Mouse (Mus musculus): ENCODE results near the gene Gm7029. TPM values are rescaled to one million over a fixed set of nuclear protein-coding genes. Genes with fewer than 3 reads are reported as not detected.

Gene Gm7029
- polyA plus RNA-seq, 1 experiment: not detected

DNA sequence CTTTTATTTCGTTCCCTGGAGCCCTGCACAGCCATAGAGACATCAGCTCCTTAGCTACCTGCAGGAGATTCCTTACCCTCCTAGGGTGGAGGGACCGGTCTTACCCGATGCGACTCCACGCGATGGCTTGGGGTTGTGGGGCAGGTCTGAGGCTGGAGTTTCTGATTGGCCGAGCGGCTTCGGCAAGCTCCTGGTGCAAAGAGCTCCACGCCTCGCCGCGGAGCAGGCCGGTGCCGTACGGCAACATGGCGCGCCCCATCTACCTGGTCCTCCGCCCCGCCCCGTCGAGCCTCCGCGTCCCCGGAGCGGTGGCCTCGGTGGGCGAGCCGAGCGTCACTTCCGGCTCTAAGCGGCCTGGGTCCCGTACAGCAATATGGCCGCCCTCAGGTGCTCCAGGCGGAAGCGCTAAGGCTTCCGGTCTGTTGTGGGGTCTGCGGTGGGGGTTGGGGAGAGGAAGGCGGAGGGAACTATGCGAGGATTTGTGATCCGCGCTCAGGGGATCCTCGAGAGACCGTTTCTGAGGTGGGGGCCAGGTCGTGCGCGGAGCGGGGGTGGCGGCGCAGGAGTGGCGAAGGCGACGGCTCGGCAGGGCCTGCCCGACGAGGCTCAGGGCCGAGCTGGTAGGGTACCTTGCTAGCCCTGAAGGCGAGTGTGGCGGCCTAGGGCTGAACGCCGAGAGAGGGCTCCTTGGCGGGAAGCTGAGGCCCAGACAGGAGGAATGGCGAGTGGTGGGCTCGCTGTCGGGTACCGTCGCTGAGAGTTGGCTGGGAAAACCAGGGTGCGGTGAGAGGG lies 35.6 kb downstream of the Gm7029 start, which contains the start of gene Daxx:
TSS of gene Daxx (plus strand) at position 338 of the 792 bp plus-strand sequence.
- no peaks in the 10 kb centered on the region; the same call in 1 of the 2 replicates for H3K4me1 ChIP-seq (ENCODE audit: control insufficient read depth, insufficient read depth, low read length)
- under 1% methylated on average over 68 of the region's 68 CpGs for WGBS
- TF ChIP-seq CTCF (IDR thresholded peaks at IDR 0.05; ENCODE audit: control insufficient read depth, insufficient read depth, low read length) (no peak), POLR2A (IDR thresholded peaks at IDR 0.05; ENCODE audit: borderline replicate concordance, control insufficient read depth, low read depth, low read length) (peak; percentile 32; the same call in 1 of the 2 replicates)

DNA sequence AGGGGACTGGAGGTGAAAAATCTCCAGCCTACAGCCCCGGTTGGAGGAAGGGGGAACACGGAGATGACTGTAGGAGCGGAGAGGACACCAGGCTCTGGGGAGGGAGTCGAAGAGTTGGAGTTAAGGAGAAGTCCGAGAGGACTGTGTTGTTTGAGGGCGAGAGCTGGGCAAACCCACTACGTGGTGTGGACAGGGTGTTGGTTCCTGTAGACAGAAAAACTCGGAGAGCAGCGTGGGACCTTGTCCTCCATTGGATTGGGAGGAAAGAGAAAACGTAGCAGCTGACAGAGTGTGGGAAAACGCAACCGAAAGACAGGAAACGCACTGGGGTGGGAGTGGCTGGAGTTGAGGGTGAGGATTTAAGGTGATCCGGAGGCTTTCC lies 36.2 kb downstream of the Gm7029 start:
- TF ChIP-seq POLR2A (IDR thresholded peaks at IDR 0.05; ENCODE audit: borderline replicate concordance, control insufficient read depth, low read depth, low read length): no peak
- no peak for TF ChIP-seq CTCF (IDR thresholded peaks at IDR 0.05; ENCODE audit: control insufficient read depth, insufficient read depth, low read length)
- Histone ChIP-seq H3K27ac (ENCODE audit: control insufficient read depth, insufficient read depth, low read depth, low read length, poor library complexity) (peak overlapping the region; percentile 91), H3K4me1 (ENCODE audit: control insufficient read depth, insufficient read depth, low read length) (no peaks in the 10 kb centered on the region; the same call in 1 of the 2 replicates), H3K4me3 (replicated peaks; ENCODE audit: control insufficient read depth, low read depth, low read length) (peak overlapping the region; percentile 79)
- WGBS: under 1% methylated on average over 14 of the region's 14 CpGs

More for the DNA sequence above, 35.6 kb downstream of the Gm7029 start, which contains the start of gene Daxx:
- Histone ChIP-seq H3K27ac (ENCODE audit: control insufficient read depth, insufficient read depth, low read depth, low read length, poor library complexity) (peak within 1 kb of the TSS; percentile 91), H3K4me3 (replicated peaks; ENCODE audit: control insufficient read depth, low read depth, low read length) (peak within 1 kb of the TSS; percentile 79)

DNA sequence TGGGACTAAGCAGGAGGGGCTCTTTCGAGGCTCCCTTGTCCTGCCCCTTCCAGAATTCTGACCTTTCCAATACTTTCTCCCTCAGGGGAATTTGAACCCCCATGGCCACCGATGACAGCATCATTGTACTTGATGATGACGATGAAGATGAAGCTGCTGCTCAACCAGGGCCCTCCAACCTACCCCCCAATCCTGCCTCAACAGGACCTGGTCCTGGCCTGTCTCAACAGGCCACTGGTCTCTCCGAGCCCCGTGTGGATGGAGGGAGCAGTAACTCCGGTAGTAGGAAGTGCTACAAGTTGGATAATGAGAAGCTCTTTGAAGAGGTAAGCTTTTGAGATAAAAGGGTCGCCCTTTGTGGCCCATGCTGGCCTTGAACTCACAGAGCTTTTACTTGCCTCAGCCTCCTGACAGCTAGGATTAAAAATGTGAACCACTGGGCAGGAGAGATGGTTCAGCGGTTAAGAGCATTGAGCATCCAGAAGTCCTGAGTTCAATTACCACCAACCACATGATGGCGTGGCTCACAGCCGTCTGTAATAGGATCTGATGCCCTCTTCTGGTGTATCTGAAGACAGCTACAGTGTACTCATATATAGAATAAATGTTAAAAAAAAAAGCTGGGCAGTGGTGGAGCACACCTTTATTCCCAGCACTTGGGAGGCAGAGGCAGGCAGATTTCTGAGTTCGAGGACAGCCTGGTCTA lies 36.9 kb downstream of the Gm7029 start:
- Histone ChIP-seq H3K4me1 (ENCODE audit: control insufficient read depth, insufficient read depth, low read length) (peaks cover 2% of the 10 kb centered on the region), H3K4me3 (replicated peaks; ENCODE audit: control insufficient read depth, low read depth, low read length) (peak overlapping the region; percentile 79), H3K27ac (ENCODE audit: control insufficient read depth, insufficient read depth, low read depth, low read length, poor library complexity) (peak overlapping the region; percentile 91)
- 39% methylated on average over 11 of the region's 11 CpGs for WGBS
- TF ChIP-seq POLR2A (IDR thresholded peaks at IDR 0.05; ENCODE audit: borderline replicate concordance, control insufficient read depth, low read depth, low read length) (no peak), CTCF (IDR thresholded peaks at IDR 0.05; ENCODE audit: control insufficient read depth, insufficient read depth, low read length) (no peak)

DNA sequence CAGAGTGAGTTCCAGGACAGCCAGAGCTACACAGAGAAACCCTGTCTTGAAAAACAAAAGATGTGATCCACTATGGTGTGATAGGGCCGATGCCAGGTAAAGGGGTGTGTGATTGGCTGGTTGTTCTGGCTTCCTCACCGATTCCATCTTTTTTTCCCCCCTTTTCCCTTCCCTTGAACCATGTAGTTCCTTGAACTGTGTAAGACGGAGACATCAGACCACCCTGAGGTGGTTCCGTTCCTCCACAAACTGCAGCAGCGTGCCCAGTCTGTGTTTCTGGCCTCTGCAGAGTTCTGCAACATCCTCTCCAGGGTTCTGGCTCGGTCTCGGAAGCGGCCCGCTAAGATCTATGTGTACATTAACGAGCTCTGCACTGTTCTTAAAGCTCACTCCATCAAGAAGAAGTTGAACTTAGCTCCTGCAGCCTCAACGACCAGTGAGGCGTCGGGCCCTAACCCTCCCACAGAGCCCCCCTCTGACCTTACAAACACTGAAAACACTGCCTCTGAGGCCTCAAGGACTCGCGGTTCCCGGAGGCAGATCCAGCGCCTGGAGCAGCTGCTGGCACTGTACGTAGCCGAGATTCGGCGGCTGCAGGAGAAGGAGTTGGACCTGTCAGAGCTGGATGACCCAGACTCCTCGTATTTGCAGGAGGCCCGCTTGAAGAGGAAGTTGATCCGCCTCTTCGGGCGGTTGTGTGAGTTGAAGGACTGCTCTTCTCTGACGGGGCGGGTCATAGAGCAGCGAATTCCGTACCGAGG lies 37.6 kb downstream of the Gm7029 start:
- no peak overlapping the region for H3K4me3 ChIP-seq (replicated peaks; ENCODE audit: control insufficient read depth, low read depth, low read length)
- H3K4me1 ChIP-seq (ENCODE audit: control insufficient read depth, insufficient read depth, low read length): peaks cover 2% of the 10 kb centered on the region
- TF ChIP-seq CTCF (IDR thresholded peaks at IDR 0.05; ENCODE audit: control insufficient read depth, insufficient read depth, low read length): no peak
- TF ChIP-seq POLR2A (IDR thresholded peaks at IDR 0.05; ENCODE audit: borderline replicate concordance, control insufficient read depth, low read depth, low read length): no peak
- H3K27ac ChIP-seq (ENCODE audit: control insufficient read depth, insufficient read depth, low read depth, low read length, poor library complexity): no peak overlapping the region
- WGBS: 88% methylated on average over 31 of the region's 31 CpGs

DNA sequence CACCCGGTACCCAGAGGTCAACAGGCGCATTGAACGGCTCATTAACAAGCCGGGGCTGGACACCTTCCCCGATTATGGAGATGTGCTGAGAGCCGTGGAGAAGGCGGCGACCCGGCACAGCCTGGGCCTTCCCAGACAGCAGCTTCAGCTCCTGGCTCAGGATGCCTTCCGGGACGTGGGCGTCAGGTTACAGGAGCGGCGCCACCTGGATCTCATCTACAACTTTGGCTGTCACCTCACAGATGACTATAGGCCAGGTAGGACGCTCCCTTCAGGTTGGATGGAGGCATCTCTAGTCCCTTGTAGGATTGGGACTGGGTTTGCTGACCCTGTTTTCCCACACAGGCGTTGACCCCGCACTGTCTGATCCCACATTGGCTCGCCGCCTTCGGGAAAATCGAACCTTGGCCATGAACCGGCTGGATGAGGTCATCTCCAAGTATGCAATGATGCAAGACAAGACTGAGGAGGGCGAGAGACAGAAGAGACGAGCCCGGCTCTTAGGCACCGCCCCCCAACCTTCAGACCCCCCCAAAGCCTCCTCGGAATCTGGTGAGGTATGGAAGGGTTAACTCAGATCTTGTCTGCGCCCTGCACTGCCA lies 38.3 kb downstream of the Gm7029 start:
- Histone ChIP-seq H3K27ac (ENCODE audit: control insufficient read depth, insufficient read depth, low read depth, low read length, poor library complexity) (no peak overlapping the region), H3K4me3 (replicated peaks; ENCODE audit: control insufficient read depth, low read depth, low read length) (no peak overlapping the region), H3K4me1 (ENCODE audit: control insufficient read depth, insufficient read depth, low read length) (peaks cover 3% of the 10 kb centered on the region)
- WGBS: 91% methylated on average over 28 of the region's 28 CpGs
- TF ChIP-seq POLR2A (IDR thresholded peaks at IDR 0.05; ENCODE audit: borderline replicate concordance, control insufficient read depth, low read depth, low read length) (no peak), CTCF (IDR thresholded peaks at IDR 0.05; ENCODE audit: control insufficient read depth, insufficient read depth, low read length) (no peak)

DNA sequence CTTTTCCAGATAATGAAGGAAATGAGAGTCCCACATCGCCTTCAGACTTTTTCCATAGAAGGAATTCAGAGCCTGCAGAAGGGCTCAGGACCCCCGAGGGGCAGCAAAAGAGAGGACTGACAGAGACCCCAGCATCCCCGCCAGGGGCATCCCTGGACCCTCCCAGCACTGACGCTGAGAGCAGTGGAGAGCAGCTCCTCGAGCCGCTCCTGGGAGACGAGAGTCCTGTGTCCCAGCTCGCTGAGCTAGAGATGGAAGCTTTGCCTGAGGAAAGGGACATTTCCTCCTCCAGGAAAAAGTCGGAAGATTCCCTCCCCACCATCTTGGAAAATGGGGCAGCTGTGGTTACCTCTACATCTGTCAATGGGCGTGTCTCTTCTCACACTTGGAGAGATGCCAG lies 39.6 kb downstream of the Gm7029 start:
- no peak overlapping the region for H3K27ac ChIP-seq (ENCODE audit: control insufficient read depth, insufficient read depth, low read depth, low read length, poor library complexity)
- TF ChIP-seq CTCF (IDR thresholded peaks at IDR 0.05; ENCODE audit: control insufficient read depth, insufficient read depth, low read length) (no peak), POLR2A (IDR thresholded peaks at IDR 0.05; ENCODE audit: borderline replicate concordance, control insufficient read depth, low read depth, low read length) (no peak)
- peaks cover 5% of the 10 kb centered on the region for H3K4me1 ChIP-seq (ENCODE audit: control insufficient read depth, insufficient read depth, low read length)
- no peak overlapping the region for H3K4me3 ChIP-seq (replicated peaks; ENCODE audit: control insufficient read depth, low read depth, low read length)
- 80% methylated on average over 10 of the region's 10 CpGs for WGBS

DNA sequence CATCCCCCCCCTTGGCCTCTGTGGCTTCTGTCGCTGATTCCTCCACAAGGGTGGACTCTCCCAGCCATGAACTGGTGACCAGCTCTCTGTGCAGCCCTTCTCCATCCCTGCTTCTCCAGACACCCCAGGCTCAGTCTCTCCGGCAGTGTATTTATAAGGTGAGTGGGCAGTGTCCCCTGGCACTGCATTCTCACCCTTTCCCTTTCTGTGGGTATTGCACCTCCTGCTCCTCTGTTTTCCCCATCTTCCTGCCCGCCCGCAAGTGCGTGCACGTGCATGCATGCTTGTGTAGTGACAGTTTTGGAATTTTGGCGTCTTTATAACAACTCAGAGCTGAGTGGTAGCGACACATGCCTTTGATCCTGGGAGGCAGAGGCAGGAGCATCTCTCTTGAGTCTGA lies 40.3 kb downstream of the Gm7029 start:
- H3K27ac ChIP-seq (ENCODE audit: control insufficient read depth, insufficient read depth, low read depth, low read length, poor library complexity): no peak overlapping the region
- H3K4me1 ChIP-seq (ENCODE audit: control insufficient read depth, insufficient read depth, low read length): peaks cover 6% of the 10 kb centered on the region
- no peak for TF ChIP-seq POLR2A (IDR thresholded peaks at IDR 0.05; ENCODE audit: borderline replicate concordance, control insufficient read depth, low read depth, low read length)
- no peak for TF ChIP-seq CTCF (IDR thresholded peaks at IDR 0.05; ENCODE audit: control insufficient read depth, insufficient read depth, low read length)
- 90% methylated on average over 8 of the region's 8 CpGs for WGBS
- H3K4me3 ChIP-seq (replicated peaks; ENCODE audit: control insufficient read depth, low read depth, low read length): no peak overlapping the region
